Mouse (Mus musculus): ENCODE measurements at regions not wholly inside any gene's neighbourhood (a gene's known extent, or its start where the extent isn't known, plus 50 kb on each side); places are given as distances from the start of the nearest gene placed in this dataset.
"Not testable (repeated sequence)": the region's sequence is repeated elsewhere in the genome, so short reads cannot be mapped to it uniquely, and the experiment has no call there.

DNA sequence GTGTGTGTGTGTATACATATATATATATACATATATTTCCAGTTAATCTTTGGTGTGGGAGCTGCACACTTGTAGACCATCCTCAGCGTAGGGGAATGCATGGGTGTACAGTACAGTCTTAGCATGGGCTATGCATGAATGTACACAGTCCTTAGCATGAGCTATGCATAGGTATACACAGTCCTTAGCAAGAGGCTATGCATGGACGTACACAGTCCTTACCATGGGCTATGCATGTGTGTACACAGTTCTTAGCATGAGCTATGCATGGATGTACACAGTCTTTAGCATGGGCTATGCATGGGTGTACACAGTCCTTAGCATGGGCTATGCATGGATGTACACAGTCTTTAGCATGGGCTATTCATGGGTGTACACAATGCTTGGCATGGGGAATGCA lies 70.5 kb downstream of the Rchy1 start:
- DNase-seq (ENCODE audit: low read depth, low spot score): no peak

DNA sequence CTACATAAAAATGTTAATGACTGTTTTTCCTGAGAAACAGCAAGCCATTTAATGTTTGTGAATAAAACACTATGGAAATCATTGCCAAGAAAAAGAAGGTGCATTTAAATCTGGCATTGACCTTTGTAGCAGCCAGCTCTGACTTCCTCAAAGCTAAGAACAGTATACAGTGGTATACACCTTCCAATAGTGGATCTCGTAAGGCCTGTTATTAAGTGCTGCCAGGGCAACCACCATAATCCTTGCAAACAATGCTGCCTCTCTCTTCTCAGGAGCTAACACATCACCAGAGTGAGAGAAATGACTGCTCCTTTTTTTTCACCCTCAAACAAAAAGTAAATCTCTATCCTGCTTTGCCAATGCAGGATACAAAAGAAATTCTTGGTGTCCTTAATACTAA lies 81.1 kb downstream of the Rchy1 start:
- no peak for DNase-seq (ENCODE audit: low read depth, low spot score)

GRCm38 (mm10) chr5:91880231-91880630 lies 82.6 kb downstream of the Rchy1 start:
- DNase-seq (ENCODE audit: low read depth, low spot score): no peak

GRCm38 (mm10) chr5:91878627-91879026 lies 84.2 kb downstream of the Rchy1 start:
- DNase-seq (ENCODE audit: low read depth, low spot score): no peak

DNA sequence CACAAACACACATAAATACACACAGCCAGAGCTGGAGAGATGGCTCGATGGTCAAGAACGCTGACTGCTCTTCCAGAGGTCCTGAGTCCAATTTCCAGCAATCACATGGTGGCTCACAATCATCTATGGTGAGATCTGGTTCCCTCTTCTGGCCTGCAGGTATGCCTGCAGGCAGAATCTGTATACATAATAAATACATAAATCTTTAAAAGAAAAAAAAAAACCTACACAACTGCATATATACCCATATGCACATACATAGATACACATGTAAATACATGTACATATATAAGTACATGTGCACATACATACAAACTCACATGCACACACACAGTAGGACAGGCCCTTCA lies 86.2 kb downstream of the Rchy1 start:
- no peak for DNase-seq (ENCODE audit: low read depth, low spot score)

- no peak for DNase-seq (ENCODE audit: low read depth, low spot score)
These were observed 86.8 kb downstream of the Rchy1 start for GRCm38 (mm10) chr5:91875875-91876681.

- DNase-seq (ENCODE audit: low read depth, low spot score): no peak
These were observed 90.1 kb downstream of the Rchy1 start for GRCm38 (mm10) chr5:91872816-91873215.

- no peak for DNase-seq (ENCODE audit: low read depth, low spot score)
These were observed 93.1 kb downstream of the Rchy1 start for GRCm38 (mm10) chr5:91869791-91870190.

DNA sequence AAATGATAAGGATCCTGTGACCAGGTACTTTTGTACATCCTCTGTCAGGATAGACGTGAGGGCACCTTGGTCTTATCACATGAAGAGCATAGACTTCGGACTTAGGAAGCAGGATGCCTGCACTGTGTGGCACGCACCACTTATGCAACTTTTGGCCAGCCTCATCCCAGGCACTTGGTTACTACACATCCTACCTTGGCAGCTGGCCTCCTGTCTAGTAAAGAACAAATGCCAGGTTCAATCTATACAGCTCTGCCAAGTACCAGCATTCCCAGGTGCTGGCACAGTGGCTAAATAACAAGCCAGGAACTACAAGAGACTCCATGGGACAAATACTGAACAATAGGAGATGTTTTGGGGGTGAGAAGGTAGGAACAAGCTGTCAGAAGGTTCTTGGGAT lies 96.7 kb downstream of the Rchy1 start:
- DNase-seq (ENCODE audit: low read depth, low spot score): no peak

DNA sequence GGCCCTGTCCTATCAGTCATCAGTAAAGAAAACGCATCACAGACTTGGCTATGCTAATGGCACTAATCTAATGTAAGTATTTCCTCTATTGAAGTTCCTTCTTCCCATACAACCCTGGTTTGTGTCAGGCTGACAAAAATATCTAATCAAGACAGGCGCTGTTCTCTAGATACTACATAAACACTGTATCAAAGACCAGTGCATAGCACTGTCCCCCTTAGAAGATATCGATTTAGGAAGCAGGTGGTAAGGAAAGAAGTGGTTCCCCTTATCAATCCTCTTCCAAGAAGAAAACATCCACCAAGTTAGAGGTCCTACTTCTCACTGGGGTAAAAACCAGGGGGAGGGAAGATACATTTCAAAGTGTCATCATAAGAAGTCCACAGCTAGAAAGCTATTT lies 97.5 kb downstream of the Rchy1 start:
- DNase-seq (ENCODE audit: low read depth, low spot score): no peak

DNA sequence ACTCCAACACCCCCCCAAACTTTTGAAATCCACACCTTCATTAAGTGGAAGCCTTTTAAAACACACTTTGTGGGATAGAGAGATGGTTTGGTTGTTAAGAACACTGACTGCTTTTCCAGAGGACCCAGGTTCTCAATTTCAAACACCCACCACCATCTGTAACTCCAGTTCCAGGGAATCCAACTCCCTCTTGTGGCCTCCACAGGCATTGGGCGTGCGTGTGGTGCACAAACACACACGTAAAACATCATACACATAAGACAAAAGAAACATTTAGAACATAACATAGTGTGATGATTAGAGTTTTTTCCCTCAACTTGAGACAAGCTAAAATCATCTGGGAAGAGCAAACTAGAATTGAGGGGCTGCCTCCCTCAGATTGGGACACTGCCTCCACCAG lies 100.0 kb downstream of the Rchy1 start:
- DNase-seq (ENCODE audit: low read depth, low spot score): no peak

- no peak for DNase-seq (ENCODE audit: low read depth, low spot score)
These were observed 100.6 kb downstream of the Rchy1 start for GRCm38 (mm10) chr5:91862243-91862642.

GRCm38 (mm10) chr5:91861440-91862187 lies 101.3 kb downstream of the Rchy1 start:
- DNase-seq (ENCODE audit: low read depth, low spot score): peak; percentile 47

DNA sequence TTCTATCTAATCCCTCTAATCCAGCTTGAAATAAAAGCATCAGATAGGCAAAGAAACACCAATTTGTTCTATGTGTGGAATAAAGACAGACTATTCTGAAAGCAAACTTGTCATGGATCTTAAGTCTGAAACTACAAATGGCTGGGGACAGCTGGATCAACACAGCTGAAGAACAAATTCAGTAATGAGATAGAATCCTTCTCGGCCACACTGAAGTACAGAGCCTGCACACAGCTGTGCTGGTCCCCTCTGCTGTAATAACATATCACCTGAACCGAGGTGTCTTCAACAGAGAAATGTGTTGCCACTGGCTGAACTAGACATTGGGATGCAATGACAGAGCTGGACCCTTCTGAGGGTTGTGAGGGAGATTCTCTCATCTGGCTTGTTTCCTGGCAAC lies 102.4 kb downstream of the Rchy1 start:
- DNase-seq (ENCODE audit: low read depth, low spot score): no peak

GRCm38 (mm10) chr5:91852330-91852729 lies 110.5 kb downstream of the Rchy1 start:
- no peak for DNase-seq (ENCODE audit: low read depth, low spot score)

DNA sequence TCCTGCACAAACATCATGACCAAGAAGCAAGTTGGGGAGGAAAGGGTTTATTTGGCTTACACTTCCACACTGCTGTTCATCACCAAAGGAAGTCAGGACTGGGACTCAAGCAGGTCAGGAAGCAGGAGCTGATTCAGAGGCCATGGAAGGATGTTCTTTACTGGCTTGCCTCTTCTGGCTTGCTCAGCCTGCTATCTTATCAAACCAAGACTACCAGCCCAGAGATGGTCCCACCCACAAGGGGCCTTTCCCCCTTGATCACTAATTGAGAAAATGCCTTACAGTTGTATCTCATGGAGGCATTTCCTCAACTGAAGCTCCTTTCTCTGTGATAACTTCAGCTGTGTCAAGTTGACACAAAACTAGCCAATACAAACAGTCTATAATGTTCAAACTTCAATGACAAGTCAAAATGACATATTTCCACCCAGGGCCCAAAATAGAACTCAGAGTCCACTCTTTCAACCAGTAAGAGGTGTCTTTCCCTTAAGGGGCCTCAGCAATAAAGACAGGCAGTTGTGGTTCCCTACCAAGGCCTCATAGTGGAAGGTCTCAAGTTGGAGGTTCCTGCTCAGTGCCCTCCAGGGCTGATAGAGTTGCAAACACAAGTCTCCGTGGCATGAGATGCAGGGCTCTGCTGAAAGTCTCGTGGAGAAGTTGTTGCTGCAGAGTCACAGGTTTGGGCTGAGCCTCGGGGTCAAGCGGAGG lies 111.9 kb downstream of the Rchy1 start:
- not testable (repeated sequence) for DNase-seq (ENCODE audit: low read depth, low spot score)

DNA sequence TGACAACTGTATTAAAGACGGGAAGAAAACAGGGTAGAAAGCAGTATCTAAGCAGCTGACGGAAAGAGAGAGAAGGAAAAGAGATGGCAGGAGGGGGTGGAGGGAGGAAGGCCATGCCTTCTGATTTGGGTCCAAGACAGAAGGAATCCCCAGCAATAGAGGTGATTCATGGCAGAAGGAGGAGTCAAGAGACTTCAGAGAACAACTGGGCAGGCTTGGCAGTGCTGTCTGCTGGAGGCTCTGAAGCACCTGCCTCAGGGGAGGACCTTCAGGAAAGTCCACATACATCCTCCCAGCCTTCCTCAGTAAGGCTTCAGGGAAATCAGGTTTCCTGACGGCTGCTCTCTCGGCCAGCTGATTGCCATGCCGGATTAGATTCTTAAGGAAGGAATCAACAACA lies 112.4 kb downstream of the Rchy1 start:
- no peak for DNase-seq (ENCODE audit: low read depth, low spot score)

DNA sequence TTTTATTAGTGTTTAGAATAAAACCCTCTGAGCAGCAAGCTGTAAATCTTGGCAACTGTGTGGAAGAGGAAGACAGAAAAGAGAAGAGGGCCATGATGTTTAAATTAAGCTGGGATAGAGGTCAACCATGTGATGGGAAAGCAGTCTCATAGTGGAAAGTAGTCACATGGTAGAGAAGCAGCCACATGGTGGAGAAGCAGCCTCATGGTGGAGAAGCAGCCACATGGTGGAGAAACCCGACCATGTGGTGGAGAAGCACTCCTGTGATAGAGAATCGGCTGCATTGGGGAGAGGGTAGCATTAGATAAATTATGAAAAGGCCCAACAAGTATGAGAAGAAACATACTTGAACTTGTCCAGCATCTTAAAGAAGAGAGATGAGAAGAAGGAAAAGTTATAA lies 113.3 kb downstream of the Rchy1 start:
- DNase-seq (ENCODE audit: low read depth, low spot score): no peak

DNA sequence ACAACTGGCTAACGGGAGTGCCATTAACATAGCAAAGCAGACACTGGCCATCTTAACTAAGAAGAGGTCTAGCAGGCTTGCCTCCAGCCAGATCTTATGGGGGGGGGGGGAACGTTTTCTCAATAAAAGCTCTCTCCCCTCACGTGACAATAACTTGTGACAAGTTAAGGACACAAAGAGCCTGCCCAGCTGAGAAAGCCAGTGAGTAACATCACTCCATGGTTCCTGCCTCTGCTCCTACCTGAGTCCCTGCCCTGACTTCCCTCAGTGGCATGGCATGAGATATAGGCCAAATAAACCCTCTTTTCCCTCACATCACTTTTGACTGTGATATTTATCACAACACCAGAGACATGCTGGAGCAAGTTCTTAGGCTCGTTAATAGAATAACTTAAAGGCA lies 113.8 kb downstream of the Rchy1 start:
- no peak for DNase-seq (ENCODE audit: low read depth, low spot score)

DNA sequence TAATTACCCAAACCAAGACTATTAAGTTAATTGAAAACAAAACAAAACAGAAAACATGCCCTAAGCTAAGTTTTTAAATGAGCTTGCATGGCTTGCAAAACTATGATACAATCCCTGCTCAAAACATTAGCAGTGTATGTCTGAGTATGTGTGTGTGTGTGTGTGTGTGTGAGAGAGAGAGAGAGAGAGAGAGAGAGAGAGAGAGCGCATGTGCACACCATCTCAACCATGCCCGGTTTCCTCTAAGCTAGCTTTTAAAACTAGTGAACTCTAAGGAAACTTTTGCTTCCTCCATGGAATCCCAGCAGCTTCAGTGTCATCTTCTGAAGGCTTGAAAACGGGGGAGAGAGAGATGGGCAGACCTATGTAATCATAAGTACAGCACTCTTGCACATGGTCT lies 114.3 kb downstream of the Rchy1 start:
- no peak for DNase-seq (ENCODE audit: low read depth, low spot score)

DNA sequence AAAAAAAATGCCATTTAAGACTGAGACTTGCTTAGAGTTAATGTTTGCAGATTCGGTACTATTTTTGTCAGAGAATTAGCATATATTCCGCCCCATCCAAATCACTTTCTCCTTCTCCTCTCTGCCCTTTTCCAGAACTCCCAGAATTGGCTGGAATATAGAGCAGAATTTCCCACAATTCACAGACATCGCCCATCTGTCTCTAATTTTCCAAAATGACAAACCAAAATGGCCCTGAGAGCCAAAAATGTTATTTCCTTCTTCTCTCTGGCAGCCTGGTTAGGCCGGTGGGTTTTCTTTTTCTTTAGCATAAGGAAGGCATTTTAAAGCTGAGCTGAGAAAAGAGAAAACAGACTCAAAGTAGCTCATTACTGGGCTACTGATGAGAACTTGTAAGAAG lies 119.8 kb downstream of the Rchy1 start:
- peak; percentile 58 for DNase-seq (ENCODE audit: low read depth, low spot score)

DNA sequence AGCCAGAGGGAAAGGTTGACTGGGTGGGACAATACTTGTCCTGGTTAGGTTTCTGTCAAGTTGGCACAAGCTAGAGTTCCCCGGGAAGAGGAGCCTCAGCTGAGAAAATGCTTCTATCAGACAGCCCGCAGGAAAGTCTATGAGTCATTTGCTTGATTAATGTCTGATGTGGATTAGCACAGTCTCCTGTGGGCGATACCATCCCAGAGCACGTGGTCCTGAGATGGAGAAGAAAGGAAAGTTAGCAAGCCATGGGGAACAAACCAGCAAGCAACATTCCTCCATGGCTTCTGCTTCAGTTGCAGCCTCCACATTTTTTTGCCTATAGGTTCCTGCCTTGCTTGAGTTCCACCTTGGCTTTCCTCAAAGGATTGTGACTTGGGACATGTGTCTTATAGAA lies 121.8 kb downstream of the Rchy1 start:
- DNase-seq (ENCODE audit: low read depth, low spot score): no peak

DNA sequence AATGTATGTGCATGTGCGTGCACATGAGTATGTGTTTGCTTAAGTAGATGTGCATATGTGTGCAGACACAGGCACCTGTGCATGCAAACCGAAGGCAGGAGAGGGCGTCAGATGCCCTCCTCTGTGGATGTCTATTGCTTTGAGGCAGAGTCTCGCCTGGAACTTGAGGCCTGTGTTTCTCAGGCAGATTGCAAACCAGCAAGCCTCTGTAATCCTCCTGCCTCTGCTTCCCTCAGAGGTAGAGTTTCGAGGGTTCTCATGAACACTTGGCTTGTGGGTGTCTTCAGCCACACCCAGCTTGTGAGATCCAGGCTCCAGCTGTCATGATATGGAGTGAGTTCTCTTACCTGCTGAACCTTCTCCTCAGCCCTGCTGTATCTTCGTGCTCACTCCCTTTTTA lies 134.4 kb downstream of the Rchy1 start:
- no peak for DNase-seq (ENCODE audit: low read depth, low spot score)
